Comparison of ENCODE assay signal across 7 mouse cellular contexts in genomic region chr13:102906004-102906660, GRCm38 (mm10).
A peak's percentile ranks its signal among the peaks of the same experiment; 100 is the strongest.
DNase-seq lines count a peak whose midpoint lies in the region; ATAC-seq and TF ChIP-seq lines count a peak whose summit lies in the region.

No protein-coding gene starts in this region.

- H3K4me1 ChIP-seq in embryonic facial prominence, embryonic 11.5 days (ENCODE audit: control insufficient read depth, insufficient read depth, low read length): no peaks in the 10 kb centered on the region
- peaks cover 30% of the 10 kb centered on the region for H3K4me1 ChIP-seq in midbrain, embryonic 12.5 days
- peaks cover 4% of the 10 kb centered on the region; the same call in 1 of the 2 replicates for H3K4me1 ChIP-seq in small intestine, adult 2 months (ENCODE audit: control insufficient read depth, insufficient read depth, insufficient read length, low read length)

- peak; percentile 81 for DNase-seq in adrenal gland, postnatal 14 days
- DNase-seq in embryonic facial prominence, embryonic 11.5 days (ENCODE audit: low spot score): peak; percentile 90
- DNase-seq in heart, adult 11 months: peak; percentile 99
- peak; percentile 82 for DNase-seq in kidney, adult 11 months
- DNase-seq in left cerebral cortex, postnatal 4 days: peak; percentile 74

- TF ChIP-seq CTCF in small intestine, adult 2 months (IDR thresholded peaks at IDR 0.05; ENCODE audit: extremely low read depth, insufficient read length, insufficient replicate concordance, low read depth, low read length): no peak

- no peaks in the 10 kb centered on the region for H3K27me3 ChIP-seq in embryonic facial prominence, embryonic 11.5 days (ENCODE audit: control insufficient read depth, insufficient read depth, low read length)
- no peaks in the 10 kb centered on the region for H3K27me3 ChIP-seq in midbrain, embryonic 12.5 days
- H3K27me3 ChIP-seq in small intestine, adult 2 months (ENCODE audit: control insufficient read depth, insufficient read depth, low read length): no peaks in the 10 kb centered on the region

- H3K36me3 ChIP-seq in embryonic facial prominence, embryonic 11.5 days (replicated peaks; ENCODE audit: control insufficient read depth, insufficient read depth, low read depth, low read length): no peaks in the 10 kb centered on the region
- H3K36me3 ChIP-seq in midbrain, embryonic 12.5 days: no peaks in the 10 kb centered on the region
- H3K36me3 ChIP-seq in small intestine, adult 2 months (ENCODE audit: control insufficient read depth, insufficient read depth, low read length): no peaks in the 10 kb centered on the region

- H3K27ac ChIP-seq in embryonic facial prominence, embryonic 11.5 days (replicated peaks; ENCODE audit: low read depth, low read length): peak overlapping the region; percentile 56; the same call in 1 of the 2 replicates
- H3K27ac ChIP-seq in midbrain, embryonic 12.5 days (replicated peaks): peak overlapping the region; percentile 77
- H3K27ac ChIP-seq in small intestine, adult 2 months (ENCODE audit: insufficient read depth, low read depth, low read length): peak overlapping the region; percentile 92

- peak; percentile 99 for ATAC-seq in embryonic facial prominence, embryonic 11.5 days (replicated peaks; ENCODE audit: insufficient number of reproducible peaks, low FRiP score, low TSS enrichment, low read depth)
- ATAC-seq in midbrain, embryonic 12.5 days (ENCODE audit: low FRiP score, low read depth): peak; percentile 97

- peak; percentile 44; the same call in 1 of the 2 replicates for TF ChIP-seq POLR2A in small intestine, adult 2 months (IDR thresholded peaks at IDR 0.05; ENCODE audit: low read depth, low read length)

- H3K9ac ChIP-seq in embryonic facial prominence, embryonic 11.5 days (replicated peaks; ENCODE audit: low read length): peak overlapping the region; percentile 82
- peak overlapping the region; percentile 54 for H3K9ac ChIP-seq in midbrain, embryonic 12.5 days (replicated peaks)

- H3K4me3 ChIP-seq in embryonic facial prominence, embryonic 11.5 days (ENCODE audit: low read depth, low read length): peak overlapping the region; percentile 54
- H3K4me3 ChIP-seq in midbrain, embryonic 12.5 days: peak overlapping the region; percentile 50
- H3K4me3 ChIP-seq in small intestine, adult 2 months (ENCODE audit: low read depth, low read length): peak overlapping the region; percentile 83

- peak overlapping the region; percentile 67 for H3K4me2 ChIP-seq in embryonic facial prominence, embryonic 11.5 days (ENCODE audit: low read depth, low read length)
- H3K4me2 ChIP-seq in midbrain, embryonic 12.5 days (replicated peaks): peak overlapping the region; percentile 67

- H3K9me3 ChIP-seq in embryonic facial prominence, embryonic 11.5 days (replicated peaks; ENCODE audit: control insufficient read depth, low read length): no peaks in the 10 kb centered on the region
- no peaks in the 10 kb centered on the region for H3K9me3 ChIP-seq in midbrain, embryonic 12.5 days

- WGBS in embryonic facial prominence, embryonic 11.5 days: under 1% methylated on average over 16 of the region's 16 CpGs
- WGBS in midbrain, embryonic 12.5 days: under 1% methylated on average over 16 of the region's 16 CpGs
- under 1% methylated on average over 16 of the region's 16 CpGs for WGBS in small intestine, adult 2 months

- intact Hi-C loops in left cerebral cortex, postnatal 4 days (cut with DNase I): loop anchor here (10.0 kb wide), 1 partner anchor 199 kb away; no protein-coding TSS in a partner anchor

Comparison
In these comparisons a context has a peak if more than half of its experiments do, and no peak if none do; other contexts are left out.
1. Peak in every context shown above with its lines: DNase-seq, ATAC-seq, H3K4me3 ChIP-seq and H3K27ac ChIP-seq.